Mouse (Mus musculus) layer of hippocampus, adult 9-10 months (tissue): ENCODE measurements at regions not wholly inside any gene's neighbourhood (a gene's known extent, or its start where the extent isn't known, plus 50 kb on each side); places are given as distances from the start of the nearest gene placed in this dataset.

Experiments used
- DNase-seq: peaks from one replicate; pipeline ENCODE4 v3.0.0; 2022; ENCODE audit warnings: low spot score

GRCm38 (mm10) chr1:19951680-19952248, 666.1 kb downstream of the Pkhd1 start:
- no peak for DNase-seq

GRCm38 (mm10) chr1:19973364-19973763, 644.5 kb downstream of the Pkhd1 start:
- no peak for DNase-seq

- no peak for DNase-seq
These were observed 643.9 kb downstream of the Pkhd1 start for GRCm38 (mm10) chr1:19973981-19974380.

- no peak for DNase-seq
These were observed 642.4 kb downstream of the Pkhd1 start for GRCm38 (mm10) chr1:19975436-19975835.

- no peak for DNase-seq
These were observed 636.7 kb downstream of the Pkhd1 start for GRCm38 (mm10) chr1:19981189-19981588.

GRCm38 (mm10) chr1:19982791-19983190, 635.1 kb downstream of the Pkhd1 start:
- no peak for DNase-seq

- DNase-seq = no peak
These were observed 634.4 kb downstream of the Pkhd1 start for GRCm38 (mm10) chr1:19983504-19983903.

- DNase-seq = no peak
These were observed 627.9 kb downstream of the Pkhd1 start for GRCm38 (mm10) chr1:19989921-19990320.
